Mouse (Mus musculus) MEL (cell line): ENCODE data around the gene Nlrx1. TPM values are rescaled to one million over a fixed set of nuclear protein-coding genes. Genes with fewer than 3 reads are reported as not detected.

Source experiments
- DNase-seq: peaks from one replicate; pipeline ENCODE4 v3.0.0; 2011; ENCODE audit warnings: low read depth, low spot score
- H3K27ac ChIP-seq: 2 replicates; pipeline ENCODE4 v1.5.1; 2012; ENCODE audit warnings: low read depth, mild to moderate bottlenecking, control low read depth, low read length, moderate library complexity; ENCODE audit not compliant: control insufficient read depth
- H3K27me3 ChIP-seq, 2 experiments: fragments of 150-350 bp in 1 of 2; sonication (generic) in 1 of 2; 2 replicates each; pipeline ENCODE4 v1.6.1; 2012; ENCODE audit warnings: low read length in 2 of 2, mild to moderate bottlenecking in 2 of 2, improper control_type of control experiment in 1 of 2, moderate library complexity in 1 of 2; ENCODE audit not compliant: insufficient read depth in 2 of 2, control insufficient read depth in 1 of 2
- H3K36me3 ChIP-seq, 2 experiments: 2 replicates each; pipeline ENCODE4 v1.6.1; 2012 to 2014; ENCODE audit warnings: low read length in 2 of 2, improper control_type of control experiment in 1 of 2, inconsistent platforms in 1 of 2, mild to moderate bottlenecking in 1 of 2; ENCODE audit not compliant: insufficient read depth in 2 of 2, control insufficient read depth in 1 of 2
- H3K4me1 ChIP-seq, 2 experiments: fragments of 150-350 bp in 1 of 2; sonication (generic) in 1 of 2; 2 replicates each; pipeline ENCODE4 v1.6.1; 2012; ENCODE audit warnings: low read length in 2 of 2, improper control_type of control experiment in 1 of 2, mild to moderate bottlenecking in 1 of 2; ENCODE audit not compliant: insufficient read depth in 2 of 2, control insufficient read depth in 1 of 2
- H3K4me3 ChIP-seq, 2 experiments: fragments of 150-350 bp in 1 of 2; sonication (generic) in 1 of 2; 2 replicates each; pipeline ENCODE4 v1.5.1; 2012; ENCODE audit warnings: low read depth in 2 of 2, low read length in 2 of 2, mild to moderate bottlenecking in 2 of 2, moderate library complexity in 2 of 2, control low read depth in 1 of 2, improper control_type of control experiment in 1 of 2; ENCODE audit not compliant: control insufficient read depth in 1 of 2, insufficient read depth in 1 of 2
- H3K79me2 ChIP-seq: 2 replicates; pipeline ENCODE4 v1.6.1; 2012; ENCODE audit warnings: mild to moderate bottlenecking, low read length, moderate library complexity; ENCODE audit not compliant: control insufficient read depth, poor library complexity, insufficient read depth
- H3K9ac ChIP-seq: 2 replicates; pipeline ENCODE4 v1.6.1; 2012; ENCODE audit warnings: low read depth, mild to moderate bottlenecking, control low read depth, low read length, moderate library complexity; ENCODE audit not compliant: control insufficient read depth, poor library complexity, severe bottlenecking
- H3K9me3 ChIP-seq: fragments of 150-350 bp; sonication (generic); replicated peaks from 2 replicates; pipeline ENCODE4 v1.6.1; 2012; ENCODE audit warnings: mild to moderate bottlenecking, low read length, improper control_type of control experiment, moderate library complexity; ENCODE audit not compliant: insufficient read depth
- BHLHE40 ChIP-seq: IDR thresholded peaks from 2 replicates; pipeline ENCODE4 v1.6.1; 2012; ENCODE audit warnings: low read depth, mild to moderate bottlenecking, inconsistent platforms, low read length, improper control_type of control experiment, borderline replicate concordance
- CTCF ChIP-seq, 3 experiments: IDR thresholded peaks in 2 of 3; conservative IDR thresholded peaks in 1 of 3; 2 replicates each; pipeline ENCODE4 v1.5.1; 2011 to 2012; ENCODE audit warnings: low read length in 3 of 3, low read depth in 2 of 3, mild to moderate bottlenecking in 2 of 3, improper control_type of control experiment in 1 of 3, inconsistent platforms in 1 of 3, mixed read lengths in 1 of 3, moderate library complexity in 1 of 3; ENCODE audit not compliant: control insufficient read depth in 1 of 3, insufficient read depth in 1 of 3, poor library complexity in 1 of 3, severe bottlenecking in 1 of 3
- E2F4 ChIP-seq: IDR thresholded peaks from 2 replicates; pipeline ENCODE4 v1.6.1; 2011; ENCODE audit warnings: low read depth, low read length, improper control_type of control experiment, borderline replicate concordance
- EP300 ChIP-seq, 2 experiments: IDR thresholded peaks; 2 replicates each; pipeline ENCODE4 v1.6.1; 2011; ENCODE audit warnings: improper control_type of control experiment in 2 of 2, low read length in 2 of 2, low read depth in 1 of 2, mild to moderate bottlenecking in 1 of 2
- ETS1 ChIP-seq: IDR thresholded peaks from 2 replicates; pipeline ENCODE4 v1.6.1; 2012; ENCODE audit warnings: low read depth, mild to moderate bottlenecking, inconsistent platforms, low read length, improper control_type of control experiment, moderate library complexity
- GABPA ChIP-seq: IDR thresholded peaks from 2 replicates; pipeline ENCODE4 v1.6.1; 2012; ENCODE audit warnings: low read depth, mild to moderate bottlenecking, inconsistent platforms, low read length, improper control_type of control experiment, moderate library complexity
- KAT2A ChIP-seq: conservative IDR thresholded peaks from 2 replicates; pipeline ENCODE4 v1.6.1; 2012; ENCODE audit warnings: low read depth, low read length, improper control_type of control experiment, inconsistent platforms
- MAFK ChIP-seq: IDR thresholded peaks from 2 replicates; pipeline ENCODE4 v1.6.1; 2011; ENCODE audit warnings: low read depth, mild to moderate bottlenecking, low read length, improper control_type of control experiment, borderline replicate concordance
- MAX ChIP-seq: IDR thresholded peaks from 2 replicates; pipeline ENCODE4 v1.6.1; 2011; ENCODE audit warnings: low read length, improper control_type of control experiment
- MEF2A ChIP-seq: IDR thresholded peaks from 2 replicates; pipeline ENCODE4 v1.6.1; 2014; ENCODE audit warnings: low read depth, mild to moderate bottlenecking, inconsistent platforms, low read length, improper control_type of control experiment; ENCODE audit not compliant: poor library complexity, insufficient replicate concordance, severe bottlenecking; ENCODE audit errors: extremely low read depth
- MYB ChIP-seq: IDR thresholded peaks from 2 replicates; pipeline ENCODE4 v1.6.1; 2011; ENCODE audit warnings: mild to moderate bottlenecking, low read depth, low read length, improper control_type of control experiment
- MYC ChIP-seq: IDR thresholded peaks from 2 replicates; pipeline ENCODE4 v1.6.1; 2011; ENCODE audit warnings: low read depth, mild to moderate bottlenecking, low read length, improper control_type of control experiment, moderate library complexity
- POLR2AphosphoS2 ChIP-seq: IDR thresholded peaks from 2 replicates; pipeline ENCODE4 v1.6.1; 2011; ENCODE audit warnings: low read length, improper control_type of control experiment
- POLR2AphosphoS5 ChIP-seq: IDR thresholded peaks from 2 replicates; pipeline ENCODE4 v1.6.1; 2012; ENCODE audit warnings: low read depth, borderline replicate concordance, mild to moderate bottlenecking, inconsistent platforms, low read length, moderate library complexity, mixed read lengths
- RAD21 ChIP-seq: IDR thresholded peaks from 2 replicates; pipeline ENCODE4 v1.6.1; 2011; ENCODE audit warnings: mild to moderate bottlenecking, low read depth, low read length, improper control_type of control experiment
- RCOR1 ChIP-seq: IDR thresholded peaks from 2 replicates; pipeline ENCODE4 v1.6.1; 2012; ENCODE audit warnings: low read depth, mild to moderate bottlenecking, inconsistent platforms, low read length, improper control_type of control experiment
- SIN3A ChIP-seq: IDR thresholded peaks from 2 replicates; pipeline ENCODE4 v1.6.1; 2012; ENCODE audit warnings: low read length, improper control_type of control experiment, inconsistent platforms
- SMC3 ChIP-seq: IDR thresholded peaks from 2 replicates; pipeline ENCODE4 v1.6.1; 2011; ENCODE audit warnings: low read depth, low read length, improper control_type of control experiment
- TBP ChIP-seq: IDR thresholded peaks from 2 replicates; pipeline ENCODE4 v1.8.0; 2011; ENCODE audit warnings: low read depth, low read length, improper control_type of control experiment
- UBTF ChIP-seq: IDR thresholded peaks from 2 replicates; pipeline ENCODE4 v1.6.1; 2012; ENCODE audit warnings: low read depth, mild to moderate bottlenecking, inconsistent platforms, low read length, improper control_type of control experiment, moderate library complexity, borderline replicate concordance; ENCODE audit not compliant: insufficient read depth
- USF1 ChIP-seq: IDR thresholded peaks from 2 replicates; pipeline ENCODE4 v1.6.1; 2014; ENCODE audit warnings: low read depth, mild to moderate bottlenecking, inconsistent platforms, low read length, improper control_type of control experiment, moderate library complexity
- USF2 ChIP-seq, 2 experiments: IDR thresholded peaks; 2 replicates each; pipeline ENCODE4 v1.6.1; 2011 to 2012; ENCODE audit warnings: improper control_type of control experiment in 2 of 2, low read length in 2 of 2, borderline replicate concordance in 1 of 2, inconsistent platforms in 1 of 2, low read depth in 1 of 2, mild to moderate bottlenecking in 1 of 2; ENCODE audit not compliant: insufficient read depth in 1 of 2
- ZKSCAN1 ChIP-seq: IDR thresholded peaks from 2 replicates; pipeline ENCODE4 v1.6.1; 2012; ENCODE audit warnings: low read depth, mild to moderate bottlenecking, inconsistent platforms, low read length, improper control_type of control experiment, moderate library complexity
- polyA plus RNA-seq, 2 experiments: library from polyadenylated mRNA; stranded (reverse) in 1 of 2; unstranded in 1 of 2; fragments of >175 nt in 1 of 2; fragments of >200 nt in 1 of 2; gene quantifications; 2 replicates each; pipeline versions ENCODE4 v1.2.1 to v1.2.4; 2012; ENCODE audit warnings: low replicate concordance in 2 of 2, low read depth in 1 of 2; ENCODE audit not compliant: insufficient read length in 2 of 2, insufficient read depth in 1 of 2, missing spikeins in 1 of 2
- total RNA-seq: library from RNA; depleted of rRNA; stranded (reverse); fragments of 300-350 nt; gene quantifications from 2 replicates; pipeline ENCODE4 v1.2.3, GENCODE M21; 2012

The Nlrx1 gene
- total and polyA plus RNA-seq, 3 experiments = 1.2 to 7.0 TPM; not detected in 1

DNA sequence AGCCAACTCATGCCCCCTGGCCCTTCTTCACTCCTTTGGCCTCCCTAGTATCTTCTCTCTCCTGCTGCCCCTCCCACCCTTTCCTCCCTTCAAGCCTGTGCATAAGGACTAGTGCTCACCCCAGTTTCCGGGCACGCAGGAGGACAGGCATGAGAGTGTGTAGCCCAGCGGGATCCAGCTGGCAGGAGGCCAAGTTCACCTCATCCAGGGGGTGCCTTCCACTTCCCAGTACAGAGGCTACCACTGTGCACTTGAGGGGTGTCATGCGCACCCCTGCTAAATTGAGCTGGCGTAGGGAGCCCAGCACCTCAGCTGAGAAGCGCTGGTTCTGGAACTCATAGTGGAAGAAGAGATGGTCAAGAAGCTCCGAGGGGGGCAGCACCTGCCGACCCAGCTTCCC lies 12.2 kb downstream of the Nlrx1 start:
- no peak for TF ChIP-seq TBP
- TF ChIP-seq MAFK = no peak
- TF ChIP-seq EP300 (IDR thresholded peaks at IDR 0.05; ENCODE audit: low read depth in 1 of 2, low read length in 2 of 2) = no peak
- TF ChIP-seq KAT2A = no peak
- no peak for TF ChIP-seq POLR2AphosphoS2
- TF ChIP-seq MYC = no peak
- no peak for TF ChIP-seq POLR2AphosphoS5
- no peak for TF ChIP-seq ZKSCAN1
- no peak for TF ChIP-seq E2F4
- TF ChIP-seq BHLHE40 = no peak
- TF ChIP-seq RCOR1 = no peak
- DNase-seq = no peak
- no peaks in the 10 kb centered on the region for H3K79me2 ChIP-seq
- no peaks in the 10 kb centered on the region for H3K27me3 ChIP-seq
- H3K9me3 ChIP-seq = no peaks in the 10 kb centered on the region
- H3K36me3 ChIP-seq = no peaks in the 10 kb centered on the region
- H3K4me3 ChIP-seq = no peak overlapping the region
- H3K27ac ChIP-seq = no peak overlapping the region
- H3K9ac ChIP-seq = no peak overlapping the region
- H3K4me1 ChIP-seq = no peaks in the 10 kb centered on the region

DNA sequence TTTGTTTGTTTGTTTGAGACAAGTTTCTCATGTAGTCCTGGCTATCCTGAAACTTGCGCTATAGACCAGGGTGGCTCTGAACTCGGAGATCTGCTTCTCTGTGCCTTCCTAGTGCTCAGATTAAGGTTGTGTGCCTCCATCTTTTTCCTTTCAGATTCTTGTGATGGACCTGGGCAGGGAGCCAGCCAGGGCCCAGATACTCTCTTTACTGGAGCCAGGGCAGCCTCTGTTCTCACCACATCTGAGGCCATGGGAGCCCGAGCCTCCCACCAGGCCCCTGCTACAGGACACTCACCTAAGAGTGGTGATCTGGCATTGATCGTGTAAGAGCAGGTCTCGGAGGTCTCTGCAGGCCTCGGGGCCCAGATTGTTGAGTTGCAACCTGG lies 13.3 kb downstream of the Nlrx1 start:
- Histone ChIP-seq H3K9ac (no peak overlapping the region), H3K79me2 (no peaks in the 10 kb centered on the region), H3K27me3 (no peaks in the 10 kb centered on the region), H3K4me1 (peaks cover 0 to 8% of the 10 kb centered on the region in 2 experiments; a peak in 2 of 4 replicates), H3K9me3 (no peaks in the 10 kb centered on the region), H3K36me3 (peaks cover 0 to 5% of the 10 kb centered on the region in 2 experiments; a peak in 2 of 4 replicates), H3K27ac (no peak overlapping the region), H3K4me3 (no peak overlapping the region)
- DNase-seq = no peak
- TF ChIP-seq GABPA = no peak
- no peak for TF ChIP-seq MYB
- TF ChIP-seq SIN3A = no peak
- no peak for TF ChIP-seq ZKSCAN1
- no peak for TF ChIP-seq ETS1
- no peak for TF ChIP-seq KAT2A
- no peak for TF ChIP-seq TBP
- no peak for TF ChIP-seq MEF2A
- TF ChIP-seq SMC3 = no peak
- no peak for TF ChIP-seq UBTF
- TF ChIP-seq CTCF (IDR thresholded peaks at IDR 0.05 in 2 of 3, conservative IDR thresholded peaks at IDR 0.05 in 1 of 3; ENCODE audit: control insufficient read depth in 1 of 3, insufficient read depth in 1 of 3, low read depth in 2 of 3, low read length in 3 of 3, poor library complexity in 1 of 3, severe bottlenecking in 1 of 3) = no peak
- no peak for TF ChIP-seq USF1
- no peak for TF ChIP-seq MAX
- TF ChIP-seq BHLHE40 = no peak
- no peak for TF ChIP-seq RCOR1
- TF ChIP-seq MYC = no peak
- no peak for TF ChIP-seq RAD21
- TF ChIP-seq USF2 (IDR thresholded peaks at IDR 0.05; ENCODE audit: borderline replicate concordance in 1 of 2, insufficient read depth in 1 of 2, low read depth in 1 of 2, low read length in 2 of 2) = no peak
